Mouse (Mus musculus): Measurements from ENCODE around the gene Ugt1a7c.

- TF ChIP-seq CTCF (IDR thresholded peaks at IDR 0.05; ENCODE audit: insufficient read depth, low read length) (no peak), POLR2A (IDR thresholded peaks at IDR 0.05; ENCODE audit: borderline replicate concordance, extremely low read depth, low read depth, low read length) (no peak)
These were observed 24.0 kb upstream of the Ugt1a7c start for GRCm38 (mm10) chr1:88070902-88071301.
